Mouse (Mus musculus) heart, adult 2 months (tissue): ENCODE results near the gene Clasp2. TPM values are rescaled to one million over a fixed set of nuclear protein-coding genes. Genes with fewer than 3 reads are reported as not detected.

Experiments used
- DNase-seq, 2 experiments: peaks; one replicate each; pipeline ENCODE4 v3.0.0; 2021
- H3K27ac ChIP-seq: fragments of 200-600 bp; 2 replicates; pipeline ENCODE4 v1.8.1; 2022
- H3K27me3 ChIP-seq: fragments of 200-500 bp; 2 replicates; pipeline ENCODE4 v1.6.1; 2012; ENCODE audit warnings: mild to moderate bottlenecking, low read length, inconsistent platforms, mixed read lengths; ENCODE audit not compliant: control insufficient read depth, insufficient read depth
- H3K36me3 ChIP-seq: fragments of 200-500 bp; 2 replicates; pipeline ENCODE4 v1.6.1; 2012; ENCODE audit warnings: low read length, inconsistent platforms; ENCODE audit not compliant: control insufficient read depth, insufficient read depth
- H3K4me1 ChIP-seq: fragments of 200-500 bp; 2 replicates; pipeline ENCODE4 v1.6.1; 2011; ENCODE audit warnings: low read length; ENCODE audit not compliant: control insufficient read depth, insufficient read depth
- H3K4me3 ChIP-seq: fragments of 200-600 bp; 2 replicates; pipeline ENCODE4 v1.8.1; 2022
- H3K79me2 ChIP-seq: fragments of 200-500 bp; replicated peaks from 2 replicates; pipeline ENCODE4 v1.6.1; 2012; ENCODE audit warnings: mild to moderate bottlenecking, inconsistent platforms, low read length, moderate library complexity, mixed read lengths; ENCODE audit not compliant: control insufficient read depth, insufficient read depth
- H3K9ac ChIP-seq: fragments of 200-500 bp; 2 replicates; pipeline ENCODE4 v1.6.1; 2012; ENCODE audit warnings: low read depth, mild to moderate bottlenecking, control low read depth, inconsistent platforms, low read length, mixed read lengths
- CTCF ChIP-seq: fragments of 200-600 bp; IDR thresholded peaks from 2 replicates; pipeline ENCODE4 v1.8.1; 2022; ENCODE audit warnings: antibody characterized with exemption, mild to moderate bottlenecking, moderate library complexity
- EP300 ChIP-seq: fragments of 200-500 bp; IDR thresholded peaks from 2 replicates; pipeline ENCODE4 v1.6.1; 2011; ENCODE audit warnings: low read depth, low read length, control low read depth; ENCODE audit not compliant: insufficient read depth
- POLR2A ChIP-seq: fragments of 200-500 bp; IDR thresholded peaks from 2 replicates; pipeline ENCODE4 v1.6.1; 2011; ENCODE audit warnings: mild to moderate bottlenecking, low read depth, low read length, control low read depth; ENCODE audit not compliant: insufficient read depth
- WGBS: fragments of 180-500 bp; shearing (Covaris S2); methylation state at CpG from one replicate; pipeline ENCODE4 v1.1.7; 2018; 5-methylcytosine and 5-hydroxymethylcytosine counted together
- intact Hi-C: fragments of 180-260 bp; cut with DNase I; formaldehyde crosslinking; loops from one replicate; pipeline ENCODE4 v1.15.1; 2025
- long read RNA-seq: library from polyadenylated mRNA; stranded (forward); transcript quantifications from one replicate; pipeline ENCODE4 v2.0.0, GENCODE M21; 2021
- polyA plus RNA-seq: library from polyadenylated mRNA; depleted of rRNA; stranded (reverse); fragments of >200 nt; gene quantifications from 2 replicates; pipeline ENCODE4 v1.2.3, GENCODE M21; 2012; rRNA removed
- total RNA-seq, 2 experiments: library from RNA; stranded (reverse); gene quantifications; 2 replicates each; pipeline ENCODE4 v1.2.3; 2021

Clasp2 gene
- total RNA-seq (10 to 100 TPM; 53.6 to 56.2 TPM), polyA plus RNA-seq (14.2 and 31.0 TPM in 2 replicates)
- long read RNA-seq, partial matches to known transcripts, result 3 of 9 reads
- long read RNA-seq, other reads (novel, unspliced or antisense), result 5 of 9 reads

GRCm38 (mm10) chr9:113741108-113741636 lies at the start of gene Clasp2:
Gene Clasp2 (plus strand): TSS chr9:113741473.
- peak; percentile 88 to 92 for DNase-seq
- peaks cover 7% of the 10 kb centered on the region for H3K4me1 ChIP-seq
- peak within 1 kb of the TSS; percentile 97 for H3K27ac ChIP-seq
- H3K9ac ChIP-seq, result peak within 1 kb of the TSS; percentile 92
- intact Hi-C loops, result loop anchor here (2.0 to 5.0 kb wide), 5 partner anchors 34 to 376 kb away; partner anchors contain the start of gene Ubp1
- H3K4me3 ChIP-seq, result peak within 1 kb of the TSS; percentile 80
- WGBS, result under 1% methylated on average over 44 of the region's 63 CpGs
- no peaks in the 10 kb centered on the region for H3K27me3 ChIP-seq
- TF ChIP-seq CTCF, result no peak
- TF ChIP-seq EP300, result 0 out of 2 replicates have a peak, but pooled peaks have one; percentile 14
- TF ChIP-seq POLR2A, result no peak
- no peaks in the 10 kb centered on the region for H3K36me3 ChIP-seq
- H3K79me2 ChIP-seq, result no peaks in the 10 kb centered on the region

DNA sequence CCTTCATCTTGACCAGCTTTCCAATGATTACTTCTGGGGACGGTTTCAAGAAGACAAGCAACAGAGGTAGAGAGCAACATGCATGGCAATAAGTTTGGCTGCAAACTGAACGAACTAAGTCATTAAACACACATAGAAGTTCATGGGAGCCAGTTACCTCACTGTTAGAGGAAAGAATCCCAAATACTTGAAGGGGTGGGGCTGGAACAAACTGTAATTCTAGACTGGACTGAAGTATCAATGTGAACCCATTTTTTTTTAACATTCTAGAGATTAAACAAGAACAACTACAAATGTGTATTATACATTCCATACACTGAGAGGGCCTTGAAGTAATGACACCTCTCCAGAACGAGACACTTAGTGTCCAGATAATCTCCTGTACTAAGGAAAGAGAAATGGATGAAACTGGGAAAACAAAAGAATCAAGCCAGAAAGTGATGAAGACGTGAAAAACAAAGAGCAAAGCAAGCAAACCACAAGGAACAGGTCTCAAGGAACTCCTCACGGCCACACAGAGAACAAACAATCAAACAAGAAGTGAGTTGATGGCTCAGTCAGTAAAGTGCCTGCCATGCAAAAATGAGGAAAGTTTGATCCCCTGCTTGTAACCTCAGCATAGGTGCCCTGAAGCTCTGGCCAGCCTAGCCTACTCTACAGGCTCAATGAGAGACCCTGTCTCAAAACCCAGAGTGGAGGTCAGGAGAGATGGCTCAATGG lies 39.7 kb upstream of the Clasp2 start:
- Histone ChIP-seq H3K4me1 (peaks cover 21% of the 10 kb centered on the region), H3K27me3 (no peaks in the 10 kb centered on the region), H3K36me3 (peaks cover 23% of the 10 kb centered on the region), H3K9ac (no peak overlapping the region), H3K79me2 (peaks cover 17% of the 10 kb centered on the region), H3K4me3 (no peak overlapping the region), H3K27ac (no peak overlapping the region)
- no peak for TF ChIP-seq POLR2A
- no peak for TF ChIP-seq CTCF
- no peak for TF ChIP-seq EP300
- intact Hi-C loops, result no loop called here
- no peak for DNase-seq
- WGBS, result 70% methylated on average over 5 of the region's 5 CpGs

GRCm38 (mm10) chr9:113706108-113706507 lies 35.2 kb upstream of the Clasp2 start:
- 28% methylated on average over 2 of the region's 2 CpGs for WGBS
- Histone ChIP-seq H3K4me3 (no peak overlapping the region; the same call in 1 of the 2 replicates), H3K4me1 (peaks cover 22% of the 10 kb centered on the region), H3K36me3 (peaks cover 10% of the 10 kb centered on the region), H3K79me2 (peaks cover 16% of the 10 kb centered on the region), H3K27me3 (no peaks in the 10 kb centered on the region), H3K27ac (no peak overlapping the region), H3K9ac (no peak overlapping the region)
- no peak for TF ChIP-seq POLR2A
- TF ChIP-seq CTCF, result no peak
- no peak for TF ChIP-seq EP300
- no peak for DNase-seq
- intact Hi-C loops, result loop anchor here (2.0 kb wide), 1 partner anchor 35 kb away; the partner anchor contains the start of gene Clasp2

- Histone ChIP-seq H3K4me1 (peaks cover 19% of the 10 kb centered on the region), H3K4me3 (peak overlapping the region; percentile 99), H3K27me3 (no peaks in the 10 kb centered on the region), H3K9ac (peak overlapping the region; percentile 46), H3K36me3 (peaks cover 7% of the 10 kb centered on the region), H3K79me2 (peaks cover 12% of the 10 kb centered on the region), H3K27ac (peak overlapping the region; percentile 96)
- intact Hi-C loops, result loop anchor here (2.0 kb wide), 1 partner anchor 34 kb away; the partner anchor contains the start of gene Clasp2
- no peak for TF ChIP-seq EP300
- TF ChIP-seq POLR2A, result no peak
- no peak for TF ChIP-seq CTCF
- WGBS, result 10% methylated on average over 9 of the region's 9 CpGs
- DNase-seq, result peak in 1 of 2 experiments; percentile 13
Observed at GRCm38 (mm10) chr9:113706841-113707240, 34.4 kb upstream of the Clasp2 start.

- Histone ChIP-seq H3K4me3 (peak within 1 kb of the TSS; percentile 99), H3K4me1 (peaks cover 15% of the 10 kb centered on the region), H3K9ac (peak within 1 kb of the TSS; percentile 99), H3K27me3 (no peaks in the 10 kb centered on the region), H3K79me2 (peaks cover 9% of the 10 kb centered on the region), H3K27ac (peak within 1 kb of the TSS; percentile 96), H3K36me3 (peaks cover 7% of the 10 kb centered on the region)
- TF ChIP-seq CTCF, result no peak
- TF ChIP-seq EP300, result 0 out of 2 replicates have a peak, but pooled peaks have one; percentile 45
- TF ChIP-seq POLR2A, result peak; percentile 78
- DNase-seq, result peak; percentile 95
- intact Hi-C loops, result loop anchor here (2.0 kb wide), 1 partner anchor 33 kb away; the partner anchor contains the start of gene Clasp2
- WGBS, result under 1% methylated on average over 76 of the region's 77 CpGs
Observed at GRCm38 (mm10) chr9:113707481-113708360, 33.6 kb upstream of the Clasp2 start, which contains the start of gene Pdcd6ip. Gene Pdcd6ip (minus strand): TSS chr9:113708259.
